Mouse (Mus musculus): ENCODE data around the gene BC034090. TPM values are rescaled to one million over a fixed set of nuclear protein-coding genes. Genes with fewer than 3 reads are reported as not detected.

The BC034090 gene
- polyA plus RNA-seq, 1 experiment from 2014 or later: 3.6 TPM

GRCm38 (mm10) chr1:155239962-155240717 is 4.1 kb downstream of the BC034090 start:
- Histone ChIP-seq H3K36me3 (replicated peaks) (peaks cover 27% of the 10 kb centered on the region), H3K9me3 (no peaks in the 10 kb centered on the region), H3K4me1 (peaks cover 64% of the 10 kb centered on the region), H3K27ac (no peak overlapping the region), H3K27me3 (ENCODE audit: poor library complexity, severe bottlenecking) (peaks cover 40% of the 10 kb centered on the region), H3K4me3 (no peak overlapping the region)
- DNase-seq (ENCODE audit: extremely low spot score, low spot score): no peak
- WGBS: 89% methylated on average over 6 of the region's 6 CpGs

GRCm38 (mm10) chr1:155239169-155239568 is 5.1 kb downstream of the BC034090 start:
- H3K9me3 ChIP-seq: no peaks in the 10 kb centered on the region
- H3K4me3 ChIP-seq: no peak overlapping the region
- peaks cover 66% of the 10 kb centered on the region for H3K4me1 ChIP-seq
- WGBS: 63% methylated on average over 4 of the region's 4 CpGs
- peaks cover 27% of the 10 kb centered on the region for H3K36me3 ChIP-seq (replicated peaks)
- no peak for DNase-seq (ENCODE audit: extremely low spot score, low spot score)
- peaks cover 30% of the 10 kb centered on the region for H3K27me3 ChIP-seq (ENCODE audit: poor library complexity, severe bottlenecking)
- H3K27ac ChIP-seq: peak overlapping the region; percentile 52

DNA sequence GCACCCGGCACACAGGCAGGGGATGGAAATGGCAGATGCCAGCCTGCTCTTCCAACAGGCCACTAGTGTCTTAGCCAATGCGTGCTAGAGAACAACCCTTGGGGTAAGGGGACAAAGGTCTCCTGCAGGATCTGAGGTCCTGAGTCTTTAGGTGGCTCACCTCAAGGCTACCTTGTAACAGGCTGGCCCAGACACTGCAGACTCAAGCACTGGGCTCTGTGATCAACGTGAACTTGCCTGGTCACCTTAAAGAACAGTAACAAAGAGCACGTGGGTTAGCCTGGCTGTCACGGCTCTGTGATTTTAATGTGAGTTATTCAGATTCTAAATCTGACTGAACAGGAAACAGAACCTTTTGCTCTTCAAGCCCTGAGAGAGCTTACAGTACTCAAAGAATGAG is 6.1 kb downstream of the BC034090 start:
- Histone ChIP-seq H3K36me3 (replicated peaks) (peaks cover 27% of the 10 kb centered on the region), H3K27ac (peak overlapping the region; percentile 31; the same call in 1 of the 2 replicates), H3K4me1 (peaks cover 67% of the 10 kb centered on the region), H3K27me3 (ENCODE audit: poor library complexity, severe bottlenecking) (peaks cover 20% of the 10 kb centered on the region), H3K4me3 (no peak overlapping the region), H3K9me3 (no peaks in the 10 kb centered on the region)
- no peak for DNase-seq (ENCODE audit: extremely low spot score, low spot score)
- 91% methylated on average over 5 of the region's 5 CpGs for WGBS

GRCm38 (mm10) chr1:155237390-155237789 is 6.9 kb downstream of the BC034090 start:
- Histone ChIP-seq H3K4me3 (no peak overlapping the region), H3K36me3 (replicated peaks) (peaks cover 27% of the 10 kb centered on the region), H3K9me3 (no peaks in the 10 kb centered on the region), H3K27me3 (ENCODE audit: poor library complexity, severe bottlenecking) (peaks cover 14% of the 10 kb centered on the region), H3K27ac (peak overlapping the region; percentile 87), H3K4me1 (peaks cover 74% of the 10 kb centered on the region)
- WGBS: 89% methylated on average over 11 of the region's 11 CpGs
- no peak for DNase-seq (ENCODE audit: extremely low spot score, low spot score)

- peak overlapping the region; percentile 87 for H3K27ac ChIP-seq
- peaks cover 9% of the 10 kb centered on the region; the same call in 1 of the 2 replicates for H3K27me3 ChIP-seq (ENCODE audit: poor library complexity, severe bottlenecking)
- peaks cover 20% of the 10 kb centered on the region for H3K36me3 ChIP-seq (replicated peaks)
- H3K4me3 ChIP-seq: no peak overlapping the region
- DNase-seq (ENCODE audit: extremely low spot score, low spot score): no peak
- H3K4me1 ChIP-seq: peaks cover 84% of the 10 kb centered on the region
- 64% methylated on average over 13 of the region's 13 CpGs for WGBS
- H3K9me3 ChIP-seq: no peaks in the 10 kb centered on the region
These were observed 7.8 kb downstream of the BC034090 start for GRCm38 (mm10) chr1:155236306-155237024.

DNA sequence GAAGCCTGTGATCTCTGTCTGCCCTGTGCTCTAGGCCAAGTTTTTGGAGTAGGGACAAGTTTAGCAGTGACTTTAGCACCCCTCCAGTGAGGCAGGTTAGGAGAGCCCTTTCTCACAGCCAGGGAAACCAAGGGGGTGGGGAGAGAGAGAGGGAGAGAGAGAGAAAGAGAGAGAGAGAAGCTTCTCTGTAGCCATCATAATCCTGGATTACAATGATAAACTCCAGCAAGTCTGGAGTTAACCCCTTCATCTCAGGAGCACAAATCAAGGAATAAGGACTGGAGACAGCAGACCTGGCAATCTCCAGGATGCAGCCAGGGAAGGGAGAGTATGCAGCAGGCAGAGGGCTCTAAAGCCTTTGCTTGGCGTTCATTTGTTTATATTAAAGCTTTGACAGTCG is 8.6 kb downstream of the BC034090 start:
- Histone ChIP-seq H3K4me3 (no peak overlapping the region), H3K27ac (peak overlapping the region; percentile 87; the same call in 1 of the 2 replicates), H3K4me1 (peaks cover 86% of the 10 kb centered on the region), H3K36me3 (replicated peaks) (peaks cover 11% of the 10 kb centered on the region; the same call in 1 of the 2 replicates), H3K9me3 (no peaks in the 10 kb centered on the region), H3K27me3 (ENCODE audit: poor library complexity, severe bottlenecking) (peaks cover 4% of the 10 kb centered on the region; the same call in 1 of the 2 replicates)
- 42% methylated on average over 2 of the region's 2 CpGs for WGBS
- no peak for DNase-seq (ENCODE audit: extremely low spot score, low spot score)

DNA sequence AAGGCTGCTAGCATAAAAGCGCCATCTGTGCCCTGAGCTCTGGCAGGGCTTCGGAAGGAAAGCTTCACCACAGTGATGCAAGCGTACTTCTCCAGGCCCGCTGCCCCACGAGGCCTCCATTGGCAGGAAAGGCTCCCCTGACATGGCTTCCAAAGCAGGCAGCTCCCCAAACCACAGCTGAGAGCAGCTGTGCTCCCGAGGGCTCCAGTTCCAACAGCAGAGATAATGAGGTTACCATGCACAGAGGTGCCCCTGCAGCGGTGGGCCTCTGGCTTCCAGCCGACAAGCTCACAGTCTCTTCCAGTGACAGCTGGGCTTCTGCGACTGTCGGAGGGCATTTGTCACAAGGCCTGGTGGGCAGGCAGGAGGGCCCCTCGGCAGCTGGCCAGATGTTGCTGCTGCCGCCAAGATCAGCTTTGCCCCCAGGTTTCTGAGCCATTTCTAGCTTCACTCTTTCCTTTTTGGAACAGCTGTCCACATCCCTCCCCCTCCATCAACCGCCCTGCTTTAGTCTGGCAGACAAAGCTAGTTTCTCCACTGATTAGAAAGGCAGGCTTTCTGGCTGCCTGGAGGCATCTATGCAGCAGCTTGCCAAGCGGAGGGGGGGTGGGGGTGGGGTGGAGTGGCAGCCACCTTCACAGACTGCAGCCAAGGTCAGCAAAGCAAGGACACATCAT is 10.2 kb downstream of the BC034090 start:
- DNase-seq (ENCODE audit: extremely low spot score, low spot score): peak; percentile 51
- peak overlapping the region; percentile 18; the same call in 1 of the 2 replicates for H3K4me3 ChIP-seq
- H3K36me3 ChIP-seq (replicated peaks): peaks cover 4% of the 10 kb centered on the region; the same call in 1 of the 2 replicates

GRCm38 (mm10) chr1:155233378-155233777 is 10.9 kb downstream of the BC034090 start:
- WGBS: 87% methylated on average over 9 of the region's 9 CpGs
- 0 out of 2 replicates have a peak, but pooled peaks cover 4% of the 10 kb centered on the region for H3K27me3 ChIP-seq (ENCODE audit: poor library complexity, severe bottlenecking)
- H3K27ac ChIP-seq: peak overlapping the region; percentile 87
- no peak overlapping the region for H3K4me3 ChIP-seq
- DNase-seq (ENCODE audit: extremely low spot score, low spot score): no peak
- peaks cover 96% of the 10 kb centered on the region for H3K4me1 ChIP-seq
- no peaks in the 10 kb centered on the region for H3K9me3 ChIP-seq
- peaks cover 4% of the 10 kb centered on the region; the same call in 1 of the 2 replicates for H3K36me3 ChIP-seq (replicated peaks)

More for the DNA sequence above, 10.2 kb downstream of the BC034090 start:
- Histone ChIP-seq H3K9me3 (no peaks in the 10 kb centered on the region), H3K27me3 (ENCODE audit: poor library complexity, severe bottlenecking) (0 out of 2 replicates have a peak, but pooled peaks cover 4% of the 10 kb centered on the region), H3K27ac (peak overlapping the region; percentile 87), H3K4me1 (peaks cover 92% of the 10 kb centered on the region)
- WGBS: 24% methylated on average over 14 of the region's 14 CpGs

DNA sequence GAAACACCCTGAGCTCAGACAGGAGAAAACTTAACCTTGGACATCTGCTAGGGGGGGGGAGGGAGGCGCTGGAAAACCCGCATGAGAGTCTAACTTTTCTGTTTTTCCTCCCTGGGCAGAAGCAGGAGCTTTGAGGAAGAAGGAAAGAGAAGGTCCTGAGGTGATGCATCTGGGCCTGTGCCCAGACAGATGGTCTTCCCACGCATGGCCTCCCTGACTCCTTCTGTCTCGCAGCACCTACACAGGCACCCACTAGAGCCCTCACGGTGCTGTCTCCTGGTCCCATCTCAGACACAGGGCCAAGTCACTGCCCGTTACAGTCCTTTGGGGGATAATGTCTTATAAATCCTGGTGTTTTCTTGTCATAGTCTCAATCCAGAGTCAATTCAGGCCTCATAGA is 11.5 kb downstream of the BC034090 start:
- peaks cover 100% of the 10 kb centered on the region for H3K4me1 ChIP-seq
- H3K27ac ChIP-seq: peak overlapping the region; percentile 87
- WGBS: 71% methylated on average over 6 of the region's 6 CpGs
- 0 out of 2 replicates have a peak, but pooled peaks cover 4% of the 10 kb centered on the region for H3K27me3 ChIP-seq (ENCODE audit: poor library complexity, severe bottlenecking)
- no peak overlapping the region for H3K4me3 ChIP-seq
- no peaks in the 10 kb centered on the region for H3K9me3 ChIP-seq
- no peak for DNase-seq (ENCODE audit: extremely low spot score, low spot score)
- peaks cover 4% of the 10 kb centered on the region; the same call in 1 of the 2 replicates for H3K36me3 ChIP-seq (replicated peaks)

- Histone ChIP-seq H3K27ac (peak overlapping the region; percentile 87), H3K27me3 (ENCODE audit: poor library complexity, severe bottlenecking) (0 out of 2 replicates have a peak, but pooled peaks cover 4% of the 10 kb centered on the region), H3K36me3 (replicated peaks) (peaks cover 4% of the 10 kb centered on the region; the same call in 1 of the 2 replicates), H3K9me3 (no peaks in the 10 kb centered on the region), H3K4me1 (peaks cover 100% of the 10 kb centered on the region), H3K4me3 (no peak overlapping the region)
- 50% methylated on average over 12 of the region's 12 CpGs for WGBS
- no peak for DNase-seq (ENCODE audit: extremely low spot score, low spot score)
These were observed 11.9 kb downstream of the BC034090 start for GRCm38 (mm10) chr1:155232385-155232784.

- WGBS: 31% methylated on average over 14 of the region's 14 CpGs
- Histone ChIP-seq H3K27ac (peak overlapping the region; percentile 87), H3K27me3 (ENCODE audit: poor library complexity, severe bottlenecking) (0 out of 2 replicates have a peak, but pooled peaks cover 4% of the 10 kb centered on the region), H3K4me3 (no peak overlapping the region), H3K9me3 (no peaks in the 10 kb centered on the region), H3K4me1 (peaks cover 77% of the 10 kb centered on the region), H3K36me3 (replicated peaks) (peaks cover 11% of the 10 kb centered on the region)
- DNase-seq (ENCODE audit: extremely low spot score, low spot score): peak; percentile 52
These were observed 14.5 kb downstream of the BC034090 start for GRCm38 (mm10) chr1:155229464-155230411.

Measured in forebrain, embryonic 10.5 days (tissue).